Mouse (Mus musculus) stomach, postnatal 0 days (tissue): ENCODE results near the gene Eea1. TPM values are rescaled to one million over a fixed set of nuclear protein-coding genes. Genes with fewer than 3 reads are reported as not detected.

Experiments used
- ATAC-seq: fragments of 200-750 bp; cut with Nextera tagmentation; 2 replicates; pipeline ENCODE4 v1.8.0; 2017; ENCODE audit not compliant: low FRiP score, low TSS enrichment
- DNase-seq: peaks from one replicate; pipeline ENCODE4 v3.0.0-alpha.2; 2016; ENCODE audit warnings: low spot score
- H3K27ac ChIP-seq: fragments of 300-500 bp; sonication (generic); replicated peaks from 2 replicates; pipeline ENCODE4 v1.5.1; 2014; ENCODE audit warnings: mild to moderate bottlenecking, control low read depth
- H3K27me3 ChIP-seq: fragments of 300-500 bp; sonication (generic); 2 replicates; pipeline ENCODE4 v1.6.1; 2014; ENCODE audit warnings: low read length; ENCODE audit not compliant: control insufficient read depth, insufficient read depth
- H3K36me3 ChIP-seq: fragments of 300-500 bp; sonication (generic); 2 replicates; pipeline ENCODE4 v1.6.1; 2014; ENCODE audit warnings: low read length, mixed read lengths; ENCODE audit not compliant: control insufficient read depth, insufficient read depth
- H3K4me1 ChIP-seq: fragments of 300-500 bp; sonication (generic); replicated peaks from 2 replicates; pipeline ENCODE4 v1.6.1; 2014; ENCODE audit warnings: antibody characterized with exemption; ENCODE audit not compliant: control insufficient read depth, insufficient read depth
- H3K4me2 ChIP-seq: fragments of 300-500 bp; sonication (generic); replicated peaks from 2 replicates; pipeline ENCODE4 v1.6.1; 2014; ENCODE audit warnings: low read depth, mild to moderate bottlenecking, control low read depth, moderate library complexity
- H3K4me3 ChIP-seq: fragments of 300-500 bp; sonication (generic); 2 replicates; pipeline ENCODE4 v1.5.1; 2014; ENCODE audit warnings: low read depth, low read length, control low read depth
- H3K9ac ChIP-seq: fragments of 300-500 bp; sonication (generic); 2 replicates; pipeline ENCODE4 v1.6.1; 2014; ENCODE audit warnings: mild to moderate bottlenecking, low read length, control low read depth, mixed read lengths
- H3K9me3 ChIP-seq: fragments of 300-500 bp; sonication (generic); 2 replicates; pipeline ENCODE4 v1.6.1; 2016; ENCODE audit warnings: low read length; ENCODE audit not compliant: control insufficient read depth
- CTCF ChIP-seq: IDR thresholded peaks from 2 replicates; pipeline ENCODE4 v1.5.1; 2016; ENCODE audit warnings: antibody characterized with exemption, low read depth, mild to moderate bottlenecking, moderate library complexity
- EP300 ChIP-seq: optimal IDR thresholded peaks from 2 replicates; pipeline ENCODE3; 2016; ENCODE audit warnings: antibody characterized with exemption
- WGBS: fragments of 180-500 bp; shearing (Covaris S2); extraction: QIAGEN DNeasy Blood & Tissue Kit; methylation state at CpG from one replicate; pipeline ENCODE4 v1.1.7; 2014; 5-methylcytosine and 5-hydroxymethylcytosine counted together
- polyA plus RNA-seq: library from polyadenylated mRNA; unstranded; fragments of >200 nt; fragmentation: Nextera tagmentation; extraction: Ambion mirVana; gene quantifications from 2 replicates; pipeline ENCODE4 v1.2.1, GENCODE M21; 2015

The Eea1 gene
- polyA plus RNA-seq, 1 experiment from 2014 or later: 20.2 TPM

- peak overlapping the region; percentile 51 for H3K4me2 ChIP-seq
- no peaks in the 10 kb centered on the region for H3K36me3 ChIP-seq
- H3K27ac ChIP-seq: no peak overlapping the region
- no peak overlapping the region for H3K9ac ChIP-seq
- H3K4me3 ChIP-seq: peak overlapping the region; percentile 24
- DNase-seq (peak; percentile 67), ATAC-seq (peak; percentile 75; the same call in 1 of the 2 replicates)
- H3K9me3 ChIP-seq: no peaks in the 10 kb centered on the region
- WGBS: 38% methylated on average over 10 of the region's 10 CpGs
- H3K4me1 ChIP-seq: no peaks in the 10 kb centered on the region
- no peaks in the 10 kb centered on the region for H3K27me3 ChIP-seq
- peak; percentile 92 for TF ChIP-seq CTCF
- TF ChIP-seq EP300: no peak
These were observed 45.5 kb upstream of the Eea1 start for GRCm38 (mm10) chr10:95894856-95895386.

DNA sequence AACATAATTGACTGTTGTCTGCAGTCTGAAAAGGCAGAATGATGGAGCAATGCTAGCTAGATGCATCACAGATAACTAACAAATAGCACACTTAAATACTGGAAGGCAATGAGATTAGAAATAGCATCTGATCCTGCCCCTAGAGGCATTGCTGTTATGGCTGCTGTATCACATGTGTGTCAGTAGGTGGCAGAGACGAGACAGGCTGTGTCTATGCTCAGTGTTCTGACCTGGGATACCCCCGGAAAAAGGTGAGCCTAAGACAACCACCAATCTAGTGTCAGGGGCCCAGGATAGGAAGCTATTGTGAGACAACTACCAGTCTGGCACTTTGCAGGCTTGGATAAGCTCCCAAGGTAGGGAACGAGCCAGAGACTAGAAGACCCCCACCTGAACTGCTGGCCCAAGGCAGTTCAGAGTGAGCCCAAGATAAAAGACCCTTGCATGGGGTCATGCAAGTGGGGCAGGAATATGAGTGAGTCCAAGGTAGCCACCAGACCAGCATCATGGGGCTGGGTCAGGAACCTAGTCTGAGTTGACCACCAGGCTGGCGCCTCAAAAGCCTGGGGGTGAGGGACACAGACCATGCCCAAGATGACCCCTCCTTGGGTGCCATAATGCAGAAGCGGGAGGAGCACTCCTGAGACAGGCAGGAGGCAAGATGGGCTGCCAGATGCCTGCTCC lies 41.8 kb upstream of the Eea1 start:
- Histone ChIP-seq H3K4me1 (no peaks in the 10 kb centered on the region), H3K27me3 (no peaks in the 10 kb centered on the region), H3K27ac (no peak overlapping the region), H3K4me3 (no peak overlapping the region), H3K9me3 (no peaks in the 10 kb centered on the region), H3K9ac (no peak overlapping the region), H3K4me2 (no peak overlapping the region), H3K36me3 (no peaks in the 10 kb centered on the region)
- no peak for DNase-seq
- TF ChIP-seq CTCF: peak; percentile 91
- TF ChIP-seq EP300: no peak
- ATAC-seq: no peak; the same call in 1 of the 2 replicates
- WGBS: 63% methylated on average over 5 of the region's 5 CpGs

- TF ChIP-seq CTCF: no peak
- TF ChIP-seq EP300: no peak
- H3K4me3 ChIP-seq: no peak overlapping the region
These were observed 35.8 kb upstream of the Eea1 start for GRCm38 (mm10) chr10:95904668-95905067.

DNA sequence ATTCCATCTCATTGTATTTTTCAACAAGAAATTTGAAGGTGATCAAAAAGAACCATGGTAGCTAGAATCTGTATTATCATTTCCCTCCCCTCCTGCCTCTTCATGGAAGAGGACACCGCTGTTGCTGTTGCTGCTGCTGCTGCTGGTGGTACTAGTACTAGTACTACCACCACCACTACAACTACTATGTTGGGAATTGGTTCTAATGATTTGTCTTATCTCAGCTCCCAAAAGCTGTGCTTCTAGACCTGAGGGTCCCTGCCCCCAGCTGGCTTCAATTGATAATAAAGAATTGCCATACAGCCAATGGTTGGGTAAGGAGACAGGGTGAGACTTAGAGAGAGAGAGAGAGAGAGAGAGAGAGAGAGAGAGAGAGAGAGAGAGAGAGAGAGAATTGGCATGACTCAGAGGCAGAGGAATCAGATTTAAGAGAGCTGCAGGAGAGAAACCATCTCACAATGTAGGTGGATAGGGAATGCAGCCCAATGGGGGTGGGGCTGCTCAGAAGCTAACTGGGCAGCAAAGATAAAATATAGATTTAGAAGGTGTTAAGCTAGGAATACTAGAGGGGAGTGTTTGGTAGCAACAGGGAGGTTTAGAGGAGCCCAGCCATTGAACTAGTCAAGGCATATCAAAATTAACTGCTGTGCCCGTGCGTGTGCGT lies 31.1 kb upstream of the Eea1 start:
- DNase-seq: no peak
- H3K4me3 ChIP-seq: no peak overlapping the region
- H3K9me3 ChIP-seq: no peaks in the 10 kb centered on the region
- no peaks in the 10 kb centered on the region for H3K36me3 ChIP-seq
- no peaks in the 10 kb centered on the region for H3K27me3 ChIP-seq
- no peak overlapping the region for H3K4me2 ChIP-seq
- TF ChIP-seq CTCF: no peak
- TF ChIP-seq EP300: no peak
- 95% methylated on average over 4 of the region's 4 CpGs for WGBS
- ATAC-seq: no peak
- H3K27ac ChIP-seq: no peak overlapping the region
- no peaks in the 10 kb centered on the region for H3K4me1 ChIP-seq
- H3K9ac ChIP-seq: no peak overlapping the region

More at GRCm38 (mm10) chr10:95904668-95905067, 35.8 kb upstream of the Eea1 start:
- DNase-seq: no peak
- H3K27me3 ChIP-seq: no peaks in the 10 kb centered on the region
- H3K9me3 ChIP-seq: no peaks in the 10 kb centered on the region
- WGBS: 66% methylated on average over 6 of the region's 6 CpGs
- no peaks in the 10 kb centered on the region for H3K36me3 ChIP-seq
- no peaks in the 10 kb centered on the region for H3K4me1 ChIP-seq
- H3K27ac ChIP-seq: no peak overlapping the region
- H3K9ac ChIP-seq: no peak overlapping the region
- ATAC-seq: no peak
- no peak overlapping the region for H3K4me2 ChIP-seq

DNA sequence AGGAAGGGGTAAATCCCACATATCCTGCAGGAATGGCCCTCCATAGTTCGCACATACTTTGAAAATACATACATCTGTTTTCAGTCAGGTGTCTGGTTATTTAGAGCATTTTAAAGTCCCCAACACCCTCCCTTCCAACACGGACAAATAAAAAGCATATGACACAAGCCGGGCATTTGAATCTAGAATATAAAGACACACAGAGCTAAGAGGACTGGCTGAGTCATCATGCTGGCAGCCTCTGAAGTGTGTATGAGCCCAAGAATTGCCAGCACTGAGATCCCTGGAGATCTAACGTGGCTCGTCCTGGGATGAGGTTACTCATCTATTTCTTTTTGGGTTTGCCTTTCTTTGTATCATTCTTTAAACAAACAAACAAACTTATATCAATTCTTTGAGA lies 29.4 kb upstream of the Eea1 start:
- H3K4me1 ChIP-seq: no peaks in the 10 kb centered on the region
- no peak for TF ChIP-seq EP300
- no peak for TF ChIP-seq CTCF
- no peaks in the 10 kb centered on the region for H3K36me3 ChIP-seq
- 55% methylated on average over 5 of the region's 5 CpGs for WGBS
- no peaks in the 10 kb centered on the region for H3K27me3 ChIP-seq
- no peak for ATAC-seq
- no peak overlapping the region for H3K27ac ChIP-seq
- no peak overlapping the region for H3K4me2 ChIP-seq
- H3K9me3 ChIP-seq: no peaks in the 10 kb centered on the region
- no peak overlapping the region for H3K4me3 ChIP-seq
- no peak for DNase-seq
- H3K9ac ChIP-seq: no peak overlapping the region
